Mouse (Mus musculus): ENCODE data around the gene Reg3d. TPM values are rescaled to one million over a fixed set of nuclear protein-coding genes. Genes with fewer than 3 reads are reported as not detected.
A peak's percentile ranks its signal among the peaks of the same experiment; 100 is the strongest.
"Not testable (repeated sequence)": the region's sequence is repeated elsewhere in the genome, so short reads cannot be mapped to it uniquely, and the experiment has no call there.

Gene Reg3d
- polyA plus RNA-seq (2015; fragmentation: Nextera tagmentation; extraction: Ambion mirVana) = not detected in 2 replicates

GRCm38 (mm10) chr6:78378765-78379164 is at the start of gene Reg3d:
Gene Reg3d (minus strand): TSS chr6:78378865.
- 80% methylated on average over 2 of the region's 2 CpGs for WGBS

GRCm38 (mm10) chr6:78425497-78425896 is 46.8 kb upstream of the Reg3d start:
- H3K27me3 ChIP-seq (replicated peaks) = no peaks in the 10 kb centered on the region
- H3K36me3 ChIP-seq = no peaks in the 10 kb centered on the region
- no peaks in the 10 kb centered on the region for H3K9me3 ChIP-seq (replicated peaks)
- H3K4me2 ChIP-seq = no peak overlapping the region
- no peak overlapping the region for H3K27ac ChIP-seq (replicated peaks)
- H3K4me3 ChIP-seq (replicated peaks) = no peak overlapping the region
- H3K4me1 ChIP-seq = no peaks in the 10 kb centered on the region
- WGBS = 83% methylated on average over 3 of the region's 3 CpGs
- no peak for ATAC-seq (ENCODE audit: low FRiP score)
- no peak overlapping the region for H3K9ac ChIP-seq (replicated peaks)

More at GRCm38 (mm10) chr6:78378765-78379164, at the start of gene Reg3d:
- Histone ChIP-seq H3K4me2 (no peak within 1 kb of the TSS), H3K27ac (replicated peaks) (no peak within 1 kb of the TSS), H3K36me3 (no peaks in the 10 kb centered on the region), H3K4me3 (replicated peaks) (no peak within 1 kb of the TSS), H3K9ac (replicated peaks) (no peak within 1 kb of the TSS), H3K27me3 (replicated peaks) (no peaks in the 10 kb centered on the region), H3K9me3 (replicated peaks) (no peaks in the 10 kb centered on the region), H3K4me1 (no peaks in the 10 kb centered on the region)
- no peak for ATAC-seq (ENCODE audit: low FRiP score)

- H3K4me1 ChIP-seq; ATAC-seq (ENCODE audit: low FRiP score): not testable (repeated sequence)
Measured at GRCm38 (mm10) chr6:78422411-78422810, 43.7 kb upstream of the Reg3d start, which contains the start of gene Reg1. Gene Reg1 (plus strand): TSS chr6:78422711.

GRCm38 (mm10) chr6:78395323-78395722 is 16.7 kb upstream of the Reg3d start, which contains the start of gene Reg2:
Gene Reg2 (plus strand): TSS chr6:78395623.
- not testable (repeated sequence) for H3K27ac ChIP-seq (replicated peaks); H3K9ac ChIP-seq (replicated peaks); H3K9me3 ChIP-seq (replicated peaks); H3K4me3 ChIP-seq (replicated peaks); ATAC-seq (ENCODE audit: low FRiP score); H3K4me2 ChIP-seq; H3K36me3 ChIP-seq; H3K4me1 ChIP-seq; H3K27me3 ChIP-seq (replicated peaks)
- 95% methylated on average over 4 of the region's 17 CpGs for whole genome bisulfite sequencing

More at GRCm38 (mm10) chr6:78422411-78422810, 43.7 kb upstream of the Reg3d start, which contains the start of gene Reg1:
- H3K4me2 ChIP-seq; H3K27ac ChIP-seq (replicated peaks); H3K36me3 ChIP-seq; H3K4me3 ChIP-seq (replicated peaks); H3K9ac ChIP-seq (replicated peaks); H3K27me3 ChIP-seq (replicated peaks); H3K9me3 ChIP-seq (replicated peaks): not testable (repeated sequence)

DNA sequence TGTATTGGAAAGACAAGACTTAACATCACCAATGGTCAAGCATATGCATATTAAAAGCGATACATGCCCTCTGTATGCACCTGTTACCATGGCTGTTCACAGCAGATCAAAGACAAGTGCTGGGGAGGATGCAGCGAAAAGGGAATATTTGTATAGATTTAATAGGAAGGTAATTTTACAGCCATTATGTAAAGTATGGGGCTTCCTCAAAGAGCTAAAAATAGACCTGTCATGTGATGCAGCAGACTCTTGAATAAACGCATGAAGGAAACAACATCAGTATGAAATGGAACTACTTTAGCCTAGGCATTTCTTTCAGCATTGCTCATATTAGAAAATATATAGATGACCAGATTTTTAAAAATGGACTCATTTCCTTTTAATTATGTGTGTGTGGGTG is 6.9 kb upstream of the Reg3d start:
- Histone ChIP-seq H3K27me3 (replicated peaks) (no peaks in the 10 kb centered on the region), H3K4me1 (no peaks in the 10 kb centered on the region), H3K36me3 (no peaks in the 10 kb centered on the region), H3K4me2 (no peak overlapping the region), H3K27ac (replicated peaks) (no peak overlapping the region), H3K9me3 (replicated peaks) (no peaks in the 10 kb centered on the region), H3K4me3 (replicated peaks) (no peak overlapping the region), H3K9ac (replicated peaks) (no peak overlapping the region)
- no peak for ATAC-seq (ENCODE audit: low FRiP score)
- 90% methylated on average over 3 of the region's 3 CpGs for WGBS

DNA sequence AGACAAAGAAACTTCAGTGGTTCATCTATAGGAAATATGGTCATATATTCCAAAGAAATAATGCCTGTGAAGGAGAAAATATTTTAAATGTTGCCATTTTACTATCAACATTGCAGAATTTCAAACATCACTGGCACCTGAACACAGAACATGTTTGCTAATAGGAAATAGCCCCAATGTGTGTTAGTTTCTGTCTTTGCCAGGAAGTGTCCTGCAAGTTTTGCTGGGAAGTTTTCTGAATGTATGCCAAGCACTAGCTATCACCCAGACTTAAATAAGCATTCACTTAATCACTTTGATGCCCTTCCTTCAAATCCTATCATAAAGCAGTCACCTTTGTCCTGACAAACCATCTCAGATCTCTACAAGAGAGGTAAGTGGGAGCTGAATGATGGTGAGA is 1.7 kb upstream of the Reg3d start, which contains the start of gene Reg3a:
Reg3a (plus strand) TSS at position 301 of the 400 bp plus-strand sequence.
- Histone ChIP-seq H3K4me3 (replicated peaks) (no peak within 1 kb of the TSS), H3K9ac (replicated peaks) (no peak within 1 kb of the TSS), H3K9me3 (replicated peaks) (no peaks in the 10 kb centered on the region), H3K4me2 (no peak within 1 kb of the TSS), H3K4me1 (no peaks in the 10 kb centered on the region), H3K36me3 (no peaks in the 10 kb centered on the region), H3K27ac (replicated peaks) (no peak within 1 kb of the TSS), H3K27me3 (replicated peaks) (no peaks in the 10 kb centered on the region)
- ATAC-seq (ENCODE audit: low FRiP score) = no peak

GRCm38 (mm10) chr6:78370357-78370756 is 8.3 kb downstream of the Reg3d start, which contains the start of gene Reg3b:
Gene Reg3b (plus strand): TSS chr6:78370657.
- no peak within 1 kb of the TSS for H3K4me3 ChIP-seq (replicated peaks)
- H3K9me3 ChIP-seq (replicated peaks) = no peaks in the 10 kb centered on the region
- H3K27me3 ChIP-seq (replicated peaks) = no peaks in the 10 kb centered on the region
- no peak within 1 kb of the TSS for H3K27ac ChIP-seq (replicated peaks)
- no peak within 1 kb of the TSS for H3K4me2 ChIP-seq
- no peak for ATAC-seq (ENCODE audit: low FRiP score)
- no peaks in the 10 kb centered on the region for H3K36me3 ChIP-seq
- no peaks in the 10 kb centered on the region for H3K4me1 ChIP-seq
- no peak within 1 kb of the TSS for H3K9ac ChIP-seq (replicated peaks)
- WGBS = 91% methylated on average over 2 of the region's 2 CpGs

DNA sequence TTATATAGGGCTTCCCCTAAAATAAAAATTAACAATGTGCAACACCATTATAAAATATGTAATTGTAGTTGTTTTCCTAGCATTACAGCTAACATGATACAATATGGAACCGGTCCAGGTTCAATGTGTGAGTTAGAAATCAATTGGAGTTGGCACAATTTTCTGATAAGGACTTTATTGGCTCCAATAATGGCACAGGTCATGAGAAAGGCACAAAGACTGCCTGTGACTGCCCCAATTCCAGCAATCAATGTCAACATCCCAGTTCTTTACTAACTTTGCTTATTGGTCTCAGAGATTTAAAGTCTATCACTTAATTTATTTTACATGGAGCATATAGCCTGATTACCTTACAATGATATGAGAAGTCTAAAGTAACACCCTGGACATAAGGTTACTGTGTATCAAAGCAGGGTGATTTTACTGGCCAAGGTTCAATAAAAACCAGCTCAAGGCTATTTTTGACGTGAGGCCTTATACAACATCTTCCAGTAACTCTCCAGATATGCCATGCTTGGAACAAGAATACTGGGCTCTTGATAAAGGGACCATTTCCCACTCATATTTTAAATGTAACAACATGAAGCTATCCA is 16.6 kb downstream of the Reg3d start:
- Histone ChIP-seq H3K4me1 (no peaks in the 10 kb centered on the region), H3K27ac (replicated peaks) (no peak overlapping the region), H3K36me3 (no peaks in the 10 kb centered on the region), H3K27me3 (replicated peaks) (no peaks in the 10 kb centered on the region), H3K4me2 (no peak overlapping the region), H3K4me3 (replicated peaks) (no peak overlapping the region), H3K9ac (replicated peaks) (no peak overlapping the region), H3K9me3 (replicated peaks) (no peaks in the 10 kb centered on the region)
- WGBS = 68% methylated on average over 2 of the region's 2 CpGs
- no peak for ATAC-seq (ENCODE audit: low FRiP score)

GRCm38 (mm10) chr6:78341689-78342088 is 37.0 kb downstream of the Reg3d start:
- WGBS = 65% methylated on average over 2 of the region's 2 CpGs
- ATAC-seq (ENCODE audit: low FRiP score) = no peak

GRCm38 (mm10) chr6:78340296-78340695 is 38.4 kb downstream of the Reg3d start:
- no peak overlapping the region for H3K27ac ChIP-seq (replicated peaks)
- H3K4me1 ChIP-seq = no peaks in the 10 kb centered on the region
- H3K4me2 ChIP-seq = no peak overlapping the region
- ATAC-seq (ENCODE audit: low FRiP score) = no peak
- no peaks in the 10 kb centered on the region for H3K9me3 ChIP-seq (replicated peaks)
- no peaks in the 10 kb centered on the region for H3K36me3 ChIP-seq
- H3K9ac ChIP-seq (replicated peaks) = no peak overlapping the region
- no peaks in the 10 kb centered on the region for H3K27me3 ChIP-seq (replicated peaks)
- H3K4me3 ChIP-seq (replicated peaks) = no peak overlapping the region

More at GRCm38 (mm10) chr6:78341689-78342088, 37.0 kb downstream of the Reg3d start:
- Histone ChIP-seq H3K9ac (replicated peaks) (no peak overlapping the region), H3K4me3 (replicated peaks) (no peak overlapping the region), H3K4me2 (no peak overlapping the region), H3K9me3 (replicated peaks) (no peaks in the 10 kb centered on the region), H3K36me3 (no peaks in the 10 kb centered on the region), H3K27ac (replicated peaks) (no peak overlapping the region), H3K27me3 (replicated peaks) (no peaks in the 10 kb centered on the region), H3K4me1 (no peaks in the 10 kb centered on the region)

DNA sequence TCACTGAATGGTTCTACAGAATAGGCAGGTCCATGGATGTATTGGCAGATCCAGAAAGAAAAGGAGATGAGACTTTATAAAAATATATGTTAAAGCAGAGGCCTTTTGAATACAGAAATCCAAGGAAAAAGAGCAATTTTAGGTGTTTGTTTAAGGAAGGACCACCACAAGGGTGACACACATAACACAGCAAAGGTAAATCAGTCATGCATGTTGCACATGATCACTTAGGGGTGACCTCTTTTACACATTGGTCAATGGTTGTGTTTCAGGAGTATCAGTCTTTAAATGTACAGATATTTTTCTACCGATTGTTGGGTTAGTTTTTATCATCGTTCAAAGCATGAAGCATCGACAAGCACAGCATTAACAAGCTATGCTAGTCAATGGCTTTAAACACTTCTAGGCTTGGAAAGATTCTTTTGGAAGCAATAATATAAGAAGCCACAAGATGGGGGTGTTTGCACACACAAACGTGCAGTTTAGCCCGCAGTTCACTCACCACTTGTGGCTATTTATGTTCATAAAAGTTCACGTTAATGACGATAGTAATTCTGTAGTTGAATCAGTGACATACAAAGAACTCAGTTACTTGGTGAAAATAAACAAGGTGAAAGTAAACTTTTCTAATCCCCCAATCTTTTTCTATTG is 46.6 kb downstream of the Reg3d start:
- Histone ChIP-seq H3K4me1 (no peaks in the 10 kb centered on the region), H3K36me3 (no peaks in the 10 kb centered on the region), H3K4me3 (replicated peaks) (no peak overlapping the region), H3K4me2 (no peak overlapping the region), H3K27ac (replicated peaks) (no peak overlapping the region), H3K9ac (replicated peaks) (no peak overlapping the region), H3K9me3 (replicated peaks) (no peaks in the 10 kb centered on the region), H3K27me3 (replicated peaks) (no peaks in the 10 kb centered on the region)
- 37% methylated on average over 7 of the region's 7 CpGs for WGBS
- peak; percentile 75; the same call in 1 of the 2 replicates for ATAC-seq (ENCODE audit: low FRiP score)

DNA sequence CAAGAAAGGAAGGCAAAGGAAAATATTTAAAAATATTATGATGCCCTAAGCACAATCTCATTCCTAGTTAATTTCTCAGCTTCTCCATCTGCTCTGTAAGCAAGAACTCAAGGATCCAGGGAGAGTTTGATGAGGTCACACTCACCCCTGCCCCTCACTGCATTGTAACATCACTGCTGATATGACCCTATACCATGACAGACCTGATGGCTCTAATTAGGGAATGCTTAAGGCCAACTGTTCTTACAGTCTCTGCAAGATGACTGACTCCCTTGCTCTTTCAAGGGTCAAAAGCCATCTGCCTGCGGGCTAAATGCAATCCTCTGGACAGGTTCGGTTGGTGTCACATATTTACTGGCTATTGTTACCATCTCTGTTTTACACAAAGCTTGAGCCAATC is 49.5 kb downstream of the Reg3d start:
- Histone ChIP-seq H3K4me2 (no peak overlapping the region), H3K4me3 (replicated peaks) (no peak overlapping the region), H3K9me3 (replicated peaks) (no peaks in the 10 kb centered on the region), H3K9ac (replicated peaks) (no peak overlapping the region), H3K27ac (replicated peaks) (no peak overlapping the region), H3K27me3 (replicated peaks) (no peaks in the 10 kb centered on the region), H3K4me1 (no peaks in the 10 kb centered on the region), H3K36me3 (no peaks in the 10 kb centered on the region)
- 63% methylated on average over 2 of the region's 2 CpGs for WGBS
- ATAC-seq (ENCODE audit: low FRiP score) = no peak
